Mouse (Mus musculus) small intestine, adult 2 months (tissue): Measurements from ENCODE around the gene Osbpl2.

ENCODE experiments used
- CTCF ChIP-seq: fragments of 200-500 bp; IDR thresholded peaks from 2 replicates; pipeline ENCODE4 v1.5.1; 2012; ENCODE audit warnings: low read depth, mild to moderate bottlenecking, control low read depth, inconsistent platforms, low read length, moderate library complexity, mixed read lengths; ENCODE audit not compliant: insufficient replicate concordance, insufficient read length; ENCODE audit errors: extremely low read depth
- POLR2A ChIP-seq: fragments of 200-500 bp; IDR thresholded peaks from 2 replicates; pipeline ENCODE4 v1.6.1; 2012; ENCODE audit warnings: low read depth, mild to moderate bottlenecking, control low read depth, inconsistent platforms, low read length, moderate library complexity

DNA sequence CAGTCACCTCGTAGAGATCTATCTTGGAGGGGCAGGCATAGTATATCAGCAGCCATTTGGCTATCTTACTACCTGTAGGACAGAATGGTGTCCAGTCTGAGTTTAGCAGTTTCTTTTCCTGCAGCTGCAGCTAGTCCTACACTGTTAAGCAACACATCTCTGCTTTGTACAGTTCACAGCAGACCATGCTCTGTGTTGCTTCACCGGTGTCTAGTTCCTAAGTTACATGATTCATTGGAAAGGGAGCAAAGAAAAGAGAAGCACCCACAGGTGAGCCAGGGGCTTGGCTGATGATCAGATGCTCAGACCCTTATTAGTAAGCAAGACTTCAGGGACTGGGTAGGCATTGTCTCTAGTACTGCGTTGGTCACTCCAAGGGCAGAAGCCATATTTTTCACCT is 14.8 kb downstream of the Osbpl2 start:
- TF ChIP-seq CTCF (no peak), POLR2A (no peak)
